Mouse (Mus musculus) embryonic fibroblast, embryonic 13.5 days (primary cell): Measurements from ENCODE around the gene Opn3.

Experiments
- CTCF ChIP-seq: IDR thresholded peaks from 2 replicates; pipeline ENCODE4 v1.5.1; 2011; ENCODE audit warnings: mild to moderate bottlenecking, control low read depth, low read length, moderate library complexity, borderline replicate concordance; ENCODE audit not compliant: insufficient read depth
- POLR2A ChIP-seq: IDR thresholded peaks from 2 replicates; pipeline ENCODE4 v1.6.1; 2011; ENCODE audit warnings: low read depth, mild to moderate bottlenecking, control low read depth, low read length, moderate library complexity

DNA sequence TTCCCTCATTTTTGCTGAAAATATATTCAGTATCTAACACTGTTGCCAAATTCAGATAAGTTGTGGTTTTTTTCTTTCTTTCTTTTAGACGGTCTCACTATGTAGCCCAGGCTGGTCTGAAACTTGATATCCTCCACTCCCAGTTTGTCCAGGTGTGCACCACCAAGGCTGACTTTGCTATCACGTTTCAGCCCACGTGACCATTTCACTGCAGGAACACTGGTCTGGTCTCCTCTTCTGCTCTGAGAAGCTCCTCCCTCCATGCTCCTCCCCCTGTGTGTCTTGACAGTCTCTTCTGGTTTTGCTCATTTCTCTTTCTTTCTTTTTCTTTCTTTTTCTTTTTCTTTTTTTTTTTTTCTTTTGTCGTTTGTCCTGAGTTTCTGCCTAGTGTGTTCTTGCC, 7.2 kb upstream of the Opn3 start:
- no peak for TF ChIP-seq POLR2A
- TF ChIP-seq CTCF, result no peak
